Mouse (Mus musculus): ENCODE data around the gene Cdrt4.

Gene Cdrt4

GRCm38 (mm10) chr11:62940176-62940575, 10.8 kb upstream of the Cdrt4 start:
- no peak for DNase-seq (ENCODE audit: low read depth in 2 of 2, low spot score in 2 of 2)

- no peak for DNase-seq (ENCODE audit: low read depth in 2 of 2, low spot score in 2 of 2)
Measured at GRCm38 (mm10) chr11:62943538-62943937, 7.5 kb upstream of the Cdrt4 start.

- DNase-seq (ENCODE audit: low read depth in 2 of 2, low spot score in 2 of 2) = no peak
Measured at GRCm38 (mm10) chr11:62945514-62945913, 5.5 kb upstream of the Cdrt4 start.

GRCm38 (mm10) chr11:62949548-62949947, 1.4 kb upstream of the Cdrt4 start:
- no peak for DNase-seq (ENCODE audit: low read depth in 2 of 2, low spot score in 2 of 2)

GRCm38 (mm10) chr11:62954766-62955165, 3.8 kb downstream of the Cdrt4 start:
- DNase-seq (ENCODE audit: low read depth in 2 of 2, low spot score in 2 of 2) = no peak

- DNase-seq (ENCODE audit: low read depth in 2 of 2, low spot score in 2 of 2) = no peak
Measured at GRCm38 (mm10) chr11:62955186-62955585, 4.2 kb downstream of the Cdrt4 start.

GRCm38 (mm10) chr11:62955776-62956175, 4.8 kb downstream of the Cdrt4 start:
- DNase-seq (ENCODE audit: low read depth in 2 of 2, low spot score in 2 of 2) = no peak

GRCm38 (mm10) chr11:62957626-62958180, 6.7 kb downstream of the Cdrt4 start:
- no peak for DNase-seq (ENCODE audit: low read depth in 2 of 2, low spot score in 2 of 2)

GRCm38 (mm10) chr11:62963292-62963691, 12.3 kb downstream of the Cdrt4 start:
- no peak for DNase-seq (ENCODE audit: low read depth in 2 of 2, low spot score in 2 of 2)

GRCm38 (mm10) chr11:62966424-62966764, 15.4 kb downstream of the Cdrt4 start:
- no peak for DNase-seq (ENCODE audit: low read depth in 2 of 2, low spot score in 2 of 2)

- no peak for DNase-seq (ENCODE audit: low read depth in 2 of 2, low spot score in 2 of 2)
Measured at GRCm38 (mm10) chr11:62966765-62967633, 16.0 kb downstream of the Cdrt4 start.

- DNase-seq (ENCODE audit: low read depth in 2 of 2, low spot score in 2 of 2) = no peak
Measured at GRCm38 (mm10) chr11:62977176-62977575, 26.2 kb downstream of the Cdrt4 start.

- no peak for DNase-seq (ENCODE audit: low read depth in 2 of 2, low spot score in 2 of 2)
Measured at GRCm38 (mm10) chr11:62978886-62979285, 27.9 kb downstream of the Cdrt4 start.

- DNase-seq (ENCODE audit: low read depth in 2 of 2, low spot score in 2 of 2) = no peak
Measured at GRCm38 (mm10) chr11:62981729-62982128, 30.7 kb downstream of the Cdrt4 start.

- DNase-seq (ENCODE audit: low read depth in 2 of 2, low spot score in 2 of 2) = no peak
Measured at GRCm38 (mm10) chr11:62983793-62984192, 32.8 kb downstream of the Cdrt4 start.

- no peak for DNase-seq (ENCODE audit: low read depth in 2 of 2, low spot score in 2 of 2)
Measured at GRCm38 (mm10) chr11:62984365-62984764, 33.4 kb downstream of the Cdrt4 start.

- no peak for DNase-seq (ENCODE audit: low read depth in 2 of 2, low spot score in 2 of 2)
Measured at GRCm38 (mm10) chr11:62985075-62985474, 34.1 kb downstream of the Cdrt4 start.

- DNase-seq (ENCODE audit: low read depth in 2 of 2, low spot score in 2 of 2) = no peak
Measured at GRCm38 (mm10) chr11:62986578-62986977, 35.6 kb downstream of the Cdrt4 start.

- no peak for DNase-seq (ENCODE audit: low read depth in 2 of 2, low spot score in 2 of 2)
Measured at GRCm38 (mm10) chr11:62990150-62990685, 39.2 kb downstream of the Cdrt4 start.

GRCm38 (mm10) chr11:62990811-62991210, 39.8 kb downstream of the Cdrt4 start:
- DNase-seq (ENCODE audit: low read depth in 2 of 2, low spot score in 2 of 2) = no peak

- no peak for DNase-seq (ENCODE audit: low read depth in 2 of 2, low spot score in 2 of 2)
Measured at GRCm38 (mm10) chr11:62992545-62993242, 41.7 kb downstream of the Cdrt4 start.

Measured in CD8-positive naive resting alpha-beta T cell, adult 2 months (primary cell).